Mouse (Mus musculus) gastrocnemius, postnatal 36 days (tissue): Measurements from ENCODE around the gene Dspp. TPM values are rescaled to one million over a fixed set of nuclear protein-coding genes. Genes with fewer than 3 reads are reported as not detected.

Source experiments
- DNase-seq, 2 experiments: peaks; one replicate each; pipeline ENCODE4 v3.0.0; 2022
- intact Hi-C: fragments of 180-260 bp; cut with DNase I; formaldehyde crosslinking; loops from one replicate; pipeline ENCODE4 v1.15.1; 2025
- total RNA-seq, 2 experiments: library from RNA; stranded (reverse); gene quantifications; 2 replicates each; pipeline ENCODE4 v1.2.3; 2021

Dspp gene
- total RNA-seq, 2 experiments from 2014 or later: not detected

GRCm38 (mm10) chr5:104187281-104187680, 16.8 kb downstream of the Dspp start:
- no peak for DNase-seq
- intact Hi-C loops: no loop called here

DNA sequence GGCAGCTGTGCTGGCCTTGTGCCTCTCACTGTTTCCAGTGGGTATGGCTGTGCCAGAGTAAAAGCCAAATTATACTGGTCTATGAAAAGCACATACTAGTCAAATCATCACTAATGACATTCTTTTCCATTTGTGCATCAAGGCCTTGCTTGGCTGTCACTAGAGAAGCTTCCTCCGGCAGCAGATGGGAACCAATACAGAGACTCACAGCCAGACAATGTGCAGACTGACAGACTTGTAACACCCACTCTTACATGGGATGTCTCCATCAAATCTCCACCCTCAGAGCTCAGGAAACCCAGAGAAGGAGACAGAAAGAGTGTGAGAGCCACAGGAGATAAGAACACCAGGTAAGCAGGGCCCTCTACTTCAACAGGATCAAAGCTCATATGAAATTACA, 24.6 kb downstream of the Dspp start:
- intact Hi-C loops: no loop called here

GRCm38 (mm10) chr5:104201153-104201950, 30.8 kb downstream of the Dspp start:
- DNase-seq: no peak
- intact Hi-C loops: no loop called here

More for the DNA sequence above, 24.6 kb downstream of the Dspp start:
- peak in 1 of 2 experiments; percentile 17 for DNase-seq

GRCm38 (mm10) chr5:104202351-104202750, 31.8 kb downstream of the Dspp start, which contains the start of gene Dmp1:
Gene Dmp1, plus strand, starts transcription at chr5:104202613.
- no peak for DNase-seq

GRCm38 (mm10) chr5:104212531-104212930, 42.0 kb downstream of the Dspp start:
- DNase-seq: no peak
- intact Hi-C loops: loop anchor here (10.0 kb wide), 1 partner anchor 232 kb away; no protein-coding TSS in a partner anchor

More at GRCm38 (mm10) chr5:104202351-104202750, 31.8 kb downstream of the Dspp start, which contains the start of gene Dmp1:
- intact Hi-C loops: no loop called here

GRCm38 (mm10) chr5:104218926-104219325, 48.4 kb downstream of the Dspp start:
- no peak for DNase-seq
- intact Hi-C loops: loop anchor here (5.0 to 10.0 kb wide), 2 partner anchors 87 to 226 kb away; no protein-coding TSS in a partner anchor

DNA sequence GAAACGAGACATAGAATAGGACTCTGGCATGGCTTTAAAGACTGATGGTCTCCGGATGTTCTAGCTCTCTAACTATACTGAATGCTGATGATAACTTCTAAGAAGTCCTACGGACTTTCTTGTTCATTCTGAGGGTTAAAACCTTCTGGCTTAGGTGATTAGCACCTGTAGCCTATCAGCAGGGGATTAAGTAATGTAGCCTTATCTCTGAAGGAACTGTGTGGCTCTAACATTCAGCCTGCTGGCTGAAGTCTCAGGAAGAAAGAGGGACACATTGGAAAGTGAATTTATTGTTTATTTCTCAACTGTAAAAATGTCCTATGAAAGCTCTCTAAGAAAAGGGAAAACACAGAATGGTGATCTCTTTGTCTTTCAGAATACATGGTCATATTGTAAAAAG, 53.8 kb downstream of the Dspp start:
- intact Hi-C loops: no loop called here
- DNase-seq: no peak

GRCm38 (mm10) chr5:104224750-104225149, 54.2 kb downstream of the Dspp start:
- intact Hi-C loops: no loop called here
- DNase-seq: no peak

GRCm38 (mm10) chr5:104228497-104228896, 58.0 kb downstream of the Dspp start:
- intact Hi-C loops: no loop called here
- DNase-seq: no peak

Other genes starting within 250 kb of the Dspp start
- gene Hsd17b13, start 193.3 kb upstream of the Dspp start, total RNA-seq: not detected
- gene Hsd17b11, start 148.8 kb upstream of the Dspp start, total RNA-seq: 1 to 10 TPM; 6.7 to 8.3 TPM
- gene Nudt9, start 124.4 kb upstream of the Dspp start, total RNA-seq: 10 to 100 TPM; 58.1 to 59.3 TPM
- under 1 TPM in 1 of 2 experiments, not detected in 1; 0.56 TPM for gene Gm17660, start 93.1 kb upstream of the Dspp start, total RNA-seq
- gene Sparcl1, start 57.0 kb upstream of the Dspp start, total RNA-seq: 100 to 1,000 TPM; 125 to 142 TPM
- 1 to 10 TPM; 1.4 to 2.1 TPM for gene Dmp1, start 31.9 kb downstream of the Dspp start, total RNA-seq
- not detected for gene Ibsp, start 128.5 kb downstream of the Dspp start, total RNA-seq
- not detected for gene Mepe, start 154.6 kb downstream of the Dspp start, total RNA-seq